Mouse (Mus musculus) G1E-ER4 (cell line): ENCODE measurements around the gene Cdc34b. TPM values are rescaled to one million over a fixed set of nuclear protein-coding genes. Genes with fewer than 3 reads are reported as not detected.

Experiments
- GATA1 ChIP-seq: IDR thresholded peaks from one replicate; pipeline ENCODE4 v1.8.0; 2012; ENCODE audit warnings: low read length, inconsistent platforms
- polyA plus RNA-seq: library from polyadenylated mRNA; stranded (reverse); fragments of >175 nt; gene quantifications from 2 replicates; pipeline ENCODE4 v1.2.3, GENCODE M21; 2012

Gene Cdc34b
- polyA plus RNA-seq, 1 experiment, result 0.06 TPM

GRCm38 (mm10) chr11:94782603-94783002, 41.0 kb downstream of the Cdc34b start, which contains the start of gene Tmem92:
Gene Tmem92 (minus strand): TSS chr11:94782703.
- no peak for TF ChIP-seq GATA1

GRCm38 (mm10) chr11:94785247-94785646, 43.7 kb downstream of the Cdc34b start:
- TF ChIP-seq GATA1, result no peak

- TF ChIP-seq GATA1, result no peak
Measured at GRCm38 (mm10) chr11:94791700-94792099, 50.1 kb downstream of the Cdc34b start.

Other genes starting within 250 kb of the Cdc34b start
- not detected in 2 replicates for gene Epn3, start 241.8 kb upstream of the Cdc34b start, polyA plus RNA-seq
- not detected in 2 replicates for gene Mycbpap, start 220.0 kb upstream of the Cdc34b start, polyA plus RNA-seq
- gene Rsad1, start 192.5 kb upstream of the Cdc34b start, polyA plus RNA-seq, result 7.4 and 9.0 TPM in 2 replicates
- not detected in 2 replicates for gene Chad, start 176.7 kb upstream of the Cdc34b start, polyA plus RNA-seq
- 0.08 and 0.17 TPM in 2 replicates for gene Acsf2, start 139.9 kb upstream of the Cdc34b start, polyA plus RNA-seq
- 189 and 198 TPM in 2 replicates for gene Lrrc59, start 112.0 kb upstream of the Cdc34b start, polyA plus RNA-seq
- gene Mrpl27, start 88.0 kb upstream of the Cdc34b start, polyA plus RNA-seq, result 108 and 114 TPM in 2 replicates
- 31.3 and 44.4 TPM in 2 replicates for gene Eme1, start 87.8 kb upstream of the Cdc34b start, polyA plus RNA-seq
- 12.6 and 13.4 TPM in 2 replicates for gene Xylt2, start 64.3 kb upstream of the Cdc34b start, polyA plus RNA-seq
- not detected in 2 replicates for gene Gm11541, start 37.3 kb upstream of the Cdc34b start, polyA plus RNA-seq
- not detected in 2 replicates for gene Tmem92, start 40.9 kb downstream of the Cdc34b start, polyA plus RNA-seq
- gene Col1a1, start 194.4 kb downstream of the Cdc34b start, polyA plus RNA-seq, result 0.01 TPM in 2 replicates
- gene Hils1, start 225.8 kb downstream of the Cdc34b start, polyA plus RNA-seq, result not detected in 2 replicates
- not detected in 2 replicates for gene Sgca, start 234.5 kb downstream of the Cdc34b start, polyA plus RNA-seq
- 208 and 249 TPM in 2 replicates for gene Ppp1r9b, start 249.3 kb downstream of the Cdc34b start, polyA plus RNA-seq